Mouse (Mus musculus) natural killer cell, adult 2 months (primary cell): ENCODE measurements at regions not wholly inside any gene's neighbourhood (a gene's known extent, or its start where the extent isn't known, plus 50 kb on each side); places are given as distances from the start of the nearest gene placed in this dataset.

ENCODE experiments used
- DNase-seq, 2 experiments: peaks; one replicate each; pipeline ENCODE4 v3.0.0; 2022; ENCODE audit warnings: low spot score in 2 of 2

DNA sequence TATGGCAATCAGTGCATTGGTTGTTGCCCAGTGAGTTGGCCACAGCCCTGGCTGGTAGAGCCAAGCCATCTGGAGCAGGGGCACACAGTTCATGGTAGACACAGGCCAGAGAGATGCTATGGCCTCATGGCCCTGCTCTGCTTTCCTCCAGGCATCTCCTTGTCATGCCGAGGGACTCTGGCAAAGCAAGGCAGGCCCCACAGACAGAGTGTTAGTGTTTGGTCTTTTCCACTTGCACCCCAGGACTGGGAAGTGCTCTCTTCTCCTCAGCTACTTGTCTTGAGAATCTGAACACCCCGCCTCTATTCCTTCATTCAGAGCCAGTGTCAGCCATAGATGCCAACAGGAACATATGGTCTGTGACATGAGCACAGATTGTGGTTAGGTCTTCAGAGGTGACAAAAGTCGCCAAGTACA lies 148.1 kb upstream of the Pgrmc2 start:
- DNase-seq = no peak

DNA sequence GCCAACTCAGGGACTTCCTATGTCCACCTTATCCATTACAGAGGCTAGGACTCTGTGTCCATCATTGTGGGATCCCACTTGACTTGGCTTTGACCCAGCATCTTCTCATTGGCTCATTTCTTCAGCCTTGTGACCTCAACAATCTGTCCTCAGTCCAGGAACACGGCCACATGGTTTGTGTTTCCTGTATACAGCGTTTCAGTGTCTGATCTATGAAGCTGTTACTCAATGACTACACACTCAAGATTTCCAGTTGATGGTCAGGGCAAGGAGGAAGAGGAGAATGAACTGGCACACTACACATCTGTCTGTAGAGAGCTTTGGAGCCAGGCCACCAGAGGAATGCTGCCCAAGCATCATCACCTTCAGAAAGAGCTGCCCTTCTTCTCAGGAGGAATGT lies 146.6 kb upstream of the Pgrmc2 start:
- DNase-seq = no peak

DNA sequence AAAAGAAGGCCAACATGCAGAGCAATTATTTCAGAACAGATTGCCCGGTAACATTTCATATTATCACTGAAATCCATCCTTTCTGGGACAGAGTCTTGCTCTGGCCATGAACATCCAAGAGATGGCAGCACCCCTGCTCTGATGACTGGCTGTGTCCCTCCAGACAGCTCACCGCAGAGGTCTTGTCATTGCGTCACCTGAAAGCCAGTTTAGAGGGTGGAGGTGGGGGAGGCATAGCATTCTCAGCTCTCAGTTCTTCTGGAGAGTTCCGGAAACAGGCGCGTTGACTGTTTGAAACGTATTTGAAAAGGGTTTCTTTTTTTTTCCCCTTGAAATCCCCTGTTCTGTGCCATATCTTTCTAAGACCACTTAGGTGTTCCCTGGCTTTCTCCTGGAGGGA lies 145.7 kb upstream of the Pgrmc2 start:
- DNase-seq = peak; percentile 4 to 33

DNA sequence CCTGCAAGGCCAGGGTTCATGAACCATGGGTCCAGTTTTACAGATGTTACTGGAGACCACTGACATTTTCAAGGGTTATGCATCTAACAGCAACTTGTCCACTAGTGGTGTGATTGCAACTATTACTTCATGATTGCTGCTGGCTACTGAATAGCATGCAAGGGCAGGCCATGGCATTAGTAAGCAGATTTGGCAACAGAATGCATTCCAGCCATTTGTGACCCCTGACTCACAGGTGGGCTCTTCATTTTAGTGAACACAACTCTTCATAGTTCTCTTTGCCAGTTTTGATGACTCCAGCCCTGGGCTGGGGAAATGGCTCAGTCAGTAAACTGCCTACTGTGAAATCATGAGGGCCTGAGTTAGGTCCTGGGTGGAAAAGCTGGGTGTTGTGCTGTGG lies 137.9 kb upstream of the Pgrmc2 start:
- no peak for DNase-seq

DNA sequence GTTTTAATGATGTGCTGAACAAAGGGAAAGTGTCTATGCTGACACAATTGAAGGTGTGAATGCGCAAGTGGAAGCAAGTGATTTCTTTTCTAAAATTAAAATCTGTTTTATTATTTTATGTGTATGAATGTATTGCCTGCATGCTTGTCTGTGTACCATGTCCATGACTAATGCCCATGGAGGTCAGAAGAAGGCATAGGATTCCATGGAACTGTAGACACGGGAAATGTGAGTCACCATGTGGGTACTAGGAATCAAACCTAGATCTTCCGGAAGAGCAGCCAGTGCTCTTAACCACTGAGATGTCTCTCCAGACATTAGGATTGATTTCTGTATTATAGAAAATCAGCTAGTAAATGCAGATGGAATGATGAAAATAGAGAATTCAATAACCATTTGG lies 134.9 kb upstream of the Pgrmc2 start:
- DNase-seq = no peak

GRCm38 (mm10) chr3:41213533-41213932 lies 130.7 kb upstream of the Pgrmc2 start:
- DNase-seq = no peak

DNA sequence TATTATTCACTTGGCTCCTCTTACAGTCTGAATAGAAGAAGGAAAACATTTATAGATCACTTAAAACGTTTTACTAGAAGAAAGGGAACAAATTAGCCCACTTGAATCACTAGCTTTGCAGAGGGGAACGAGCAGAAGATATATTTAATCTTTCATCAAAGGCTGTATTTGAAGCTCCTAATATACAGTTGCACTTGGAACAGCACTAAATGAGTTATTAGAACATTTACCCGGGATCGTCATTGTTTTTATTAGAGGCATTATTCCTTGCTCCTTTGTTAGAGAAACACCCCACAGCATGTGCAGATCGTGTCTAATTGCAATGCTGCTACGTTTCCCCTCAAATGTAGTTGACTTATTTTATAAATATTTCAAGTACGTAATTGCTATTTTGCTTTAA lies 127.5 kb upstream of the Pgrmc2 start:
- DNase-seq = no peak

- no peak for DNase-seq
Measured at GRCm38 (mm10) chr3:41202895-41203294, 120.0 kb upstream of the Pgrmc2 start.

- DNase-seq = no peak
Measured at GRCm38 (mm10) chr3:41201782-41202181, 118.9 kb upstream of the Pgrmc2 start.

GRCm38 (mm10) chr3:41200026-41200425 lies 117.2 kb upstream of the Pgrmc2 start:
- no peak for DNase-seq

DNA sequence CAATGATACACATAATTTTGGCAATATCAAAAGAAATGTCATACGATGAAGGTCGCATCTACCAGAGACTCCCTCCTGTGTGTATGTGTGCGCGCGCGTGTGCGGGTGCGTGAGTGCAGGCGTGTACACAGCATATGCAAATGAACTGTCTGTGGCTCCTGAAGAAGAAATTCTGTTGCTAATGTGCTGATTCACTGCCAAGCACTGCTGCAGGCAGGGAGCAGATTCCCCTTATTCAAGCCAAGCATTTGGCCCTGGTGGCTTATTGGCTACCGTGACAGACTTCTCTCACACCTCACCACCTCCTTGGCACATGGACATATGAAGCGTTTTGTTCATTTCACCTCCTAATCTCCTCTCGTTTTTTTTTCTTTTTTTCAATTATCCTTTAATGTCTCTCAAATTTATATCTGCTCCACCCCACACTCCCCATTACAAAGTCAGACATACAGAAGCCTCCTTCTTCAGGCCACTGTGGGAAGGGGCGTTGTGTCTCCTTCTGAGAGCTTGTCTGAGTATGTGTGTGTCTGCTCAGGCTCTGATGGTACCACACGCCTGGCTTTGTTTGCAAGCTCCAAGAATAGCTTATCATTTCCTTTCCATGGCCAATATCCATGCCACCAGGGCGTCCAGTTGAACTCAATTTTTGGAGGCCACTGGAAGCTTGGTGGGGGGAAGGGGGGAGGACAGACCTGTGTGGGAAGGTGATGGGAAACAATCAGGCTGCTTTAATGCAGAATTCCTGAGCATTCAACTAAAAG lies 115.5 kb upstream of the Pgrmc2 start:
- DNase-seq = no peak

GRCm38 (mm10) chr3:41195113-41195975 lies 112.5 kb upstream of the Pgrmc2 start:
- no peak for DNase-seq

DNA sequence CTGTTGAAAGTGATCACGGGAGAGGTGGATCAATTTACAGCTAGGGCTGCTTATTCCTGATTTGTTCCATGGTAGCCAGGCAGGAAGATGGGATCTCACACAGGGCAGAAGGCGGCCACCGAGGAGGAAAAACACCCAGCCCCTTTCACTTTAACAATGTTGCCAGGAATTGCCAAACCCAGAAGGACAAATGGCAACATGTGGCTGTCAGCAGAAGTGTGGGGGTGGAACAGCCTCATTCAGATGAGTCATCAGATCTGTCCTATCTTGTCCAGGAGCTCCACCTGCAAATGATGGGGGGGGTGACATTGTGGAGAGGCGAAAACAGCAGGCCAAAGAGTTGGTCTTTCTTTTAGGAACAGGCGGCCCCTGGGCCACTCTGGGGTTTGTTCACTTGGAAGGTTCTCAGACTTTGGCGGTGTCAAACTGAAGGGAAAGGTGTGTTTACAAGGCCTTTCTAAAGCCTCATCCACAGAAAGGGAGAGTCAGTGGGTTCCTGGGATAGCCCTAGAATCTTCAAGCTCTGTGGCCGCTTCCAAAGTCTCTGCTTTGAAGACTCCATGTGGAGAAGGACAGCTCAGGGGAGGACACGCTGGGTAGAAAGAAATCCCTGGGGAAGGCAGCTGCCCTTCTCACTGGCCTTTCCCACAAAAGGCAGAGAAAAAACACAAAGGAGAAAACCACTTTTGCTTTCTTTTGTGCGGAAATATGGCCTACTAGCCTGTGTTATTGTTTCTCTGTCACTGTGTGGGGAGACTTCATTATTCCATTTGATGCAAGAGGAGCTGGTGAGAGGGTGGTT lies 111.7 kb upstream of the Pgrmc2 start:
- DNase-seq = no peak

- no peak for DNase-seq
Measured at GRCm38 (mm10) chr3:41185305-41186097, 102.7 kb upstream of the Pgrmc2 start.

- no peak for DNase-seq
Measured at GRCm38 (mm10) chr3:41184375-41184774, 101.5 kb upstream of the Pgrmc2 start.

GRCm38 (mm10) chr3:41182900-41183595 lies 100.2 kb upstream of the Pgrmc2 start:
- no peak for DNase-seq

GRCm38 (mm10) chr3:41182036-41182899 lies 99.4 kb upstream of the Pgrmc2 start:
- peak; percentile 23 to 60 for DNase-seq

- no peak for DNase-seq
Measured at GRCm38 (mm10) chr3:41181438-41181837, 98.6 kb upstream of the Pgrmc2 start.

- DNase-seq = no peak
Measured at GRCm38 (mm10) chr3:41180911-41181310, 98.1 kb upstream of the Pgrmc2 start.
